Mouse (Mus musculus): Measurements from ENCODE around the gene Naaladl1. TPM values are rescaled to one million over a fixed set of nuclear protein-coding genes. Genes with fewer than 3 reads are reported as not detected.

Naaladl1 gene
- polyA plus RNA-seq, 1 experiment from 2014 or later: 0.87 TPM

DNA sequence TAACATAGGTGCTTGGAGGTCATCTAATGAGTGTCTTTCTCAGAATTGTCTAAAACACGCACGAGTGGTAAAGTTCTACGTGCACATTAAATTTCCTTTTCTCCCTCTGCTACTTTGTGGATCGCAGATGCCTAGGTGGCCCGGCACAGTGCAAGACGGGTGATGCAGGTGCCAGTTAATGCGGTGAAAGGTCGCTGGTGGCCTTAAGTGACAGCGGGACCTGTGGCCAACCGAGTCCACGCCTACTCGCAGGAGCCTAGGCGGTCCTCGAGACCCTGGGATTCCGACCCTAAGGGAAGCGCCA is 34.7 kb downstream of the Naaladl1 start:
- Histone ChIP-seq H3K36me3 (ENCODE audit: poor library complexity, severe bottlenecking) (peaks cover 26% of the 10 kb centered on the region), H3K27me3 (no peaks in the 10 kb centered on the region), H3K4me3 (peak overlapping the region; percentile 64), H3K9ac (peak overlapping the region; percentile 86), H3K27ac (peak overlapping the region; percentile 97), H3K9me3 (replicated peaks) (no peaks in the 10 kb centered on the region), H3K4me1 (peaks cover 14% of the 10 kb centered on the region), H3K4me2 (peak overlapping the region; percentile 74)
- WGBS: 6% methylated on average over 16 of the region's 16 CpGs
- no peak for ATAC-seq

DNA sequence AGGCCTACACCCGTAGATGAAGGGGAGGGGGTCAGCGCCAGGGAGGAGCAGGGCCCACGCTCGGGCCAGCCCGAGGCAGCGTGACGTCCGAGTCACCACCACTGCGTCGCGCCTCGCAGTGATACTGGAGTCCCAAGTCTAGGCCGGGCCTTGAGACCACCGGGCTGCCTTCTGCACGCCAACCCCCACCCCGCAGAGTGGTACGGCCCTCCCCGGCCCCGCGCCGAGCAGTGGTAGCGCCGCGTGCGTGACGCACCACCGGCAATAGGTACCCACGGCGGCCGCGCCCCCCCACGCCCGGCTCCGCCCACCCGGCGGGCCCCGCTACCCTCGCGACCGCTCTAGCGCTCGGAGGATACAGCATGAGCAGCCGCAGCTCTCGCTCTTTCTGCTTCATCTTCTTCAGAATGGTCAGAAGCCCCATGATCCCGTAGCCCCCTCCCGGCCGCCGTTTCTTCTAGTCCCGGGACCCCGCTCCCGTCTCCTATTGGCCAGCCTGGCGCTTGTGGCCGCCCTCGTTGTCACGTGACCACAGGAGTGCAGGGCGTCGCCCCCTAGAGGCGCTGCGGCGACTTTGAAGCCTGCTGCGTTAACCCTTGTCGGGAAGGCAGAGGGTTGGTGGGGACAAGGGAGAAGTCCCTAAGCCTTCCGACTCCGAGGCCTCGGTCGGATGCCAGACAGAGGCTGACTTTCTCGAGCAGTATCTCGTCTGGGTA is 35.3 kb downstream of the Naaladl1 start, which contains the start of gene Batf2:
Gene Batf2, plus strand, starts transcription at position 306 of the 716 bp plus-strand sequence.
- under 1% methylated on average over 57 of the region's 68 CpGs for WGBS
- Histone ChIP-seq H3K9me3 (replicated peaks) (no peaks in the 10 kb centered on the region), H3K36me3 (ENCODE audit: poor library complexity, severe bottlenecking) (peaks cover 20% of the 10 kb centered on the region), H3K4me2 (peak within 1 kb of the TSS; percentile 74), H3K27ac (peak within 1 kb of the TSS; percentile 97), H3K4me3 (peak within 1 kb of the TSS; percentile 64), H3K27me3 (no peaks in the 10 kb centered on the region), H3K4me1 (peaks cover 14% of the 10 kb centered on the region), H3K9ac (peak within 1 kb of the TSS; percentile 86)
- peak; percentile 93 for ATAC-seq

DNA sequence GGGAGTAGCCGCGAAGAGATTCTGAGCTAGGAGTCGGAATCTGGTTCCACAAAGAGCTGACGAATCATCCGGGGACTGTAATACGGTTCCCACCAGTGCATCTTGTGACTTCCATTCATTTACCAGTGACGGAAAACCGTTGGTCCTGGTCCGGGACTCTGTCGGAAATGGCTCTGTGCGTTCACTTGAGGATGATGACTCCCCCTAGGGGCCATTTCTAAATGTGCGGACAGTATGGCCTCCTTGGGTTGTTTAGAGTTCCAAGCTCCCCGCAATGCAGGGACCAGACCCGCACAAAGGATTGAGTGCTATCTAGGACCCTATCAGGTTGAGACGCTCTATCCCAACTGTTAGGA is 35.8 kb downstream of the Naaladl1 start, which contains the start of gene Arl2:
Gene Arl2, minus strand, starts transcription at position 155 of the 356 bp plus-strand sequence.
- Histone ChIP-seq H3K4me1 (peaks cover 14% of the 10 kb centered on the region), H3K27ac (peak within 1 kb of the TSS; percentile 97), H3K9me3 (replicated peaks) (no peaks in the 10 kb centered on the region), H3K4me3 (peak within 1 kb of the TSS; percentile 64), H3K36me3 (ENCODE audit: poor library complexity, severe bottlenecking) (peaks cover 15% of the 10 kb centered on the region), H3K27me3 (no peaks in the 10 kb centered on the region), H3K9ac (peak within 1 kb of the TSS; percentile 86), H3K4me2 (peak within 1 kb of the TSS; percentile 74)
- ATAC-seq: peak; percentile 77
- under 1% methylated on average over 15 of the region's 15 CpGs for WGBS

DNA sequence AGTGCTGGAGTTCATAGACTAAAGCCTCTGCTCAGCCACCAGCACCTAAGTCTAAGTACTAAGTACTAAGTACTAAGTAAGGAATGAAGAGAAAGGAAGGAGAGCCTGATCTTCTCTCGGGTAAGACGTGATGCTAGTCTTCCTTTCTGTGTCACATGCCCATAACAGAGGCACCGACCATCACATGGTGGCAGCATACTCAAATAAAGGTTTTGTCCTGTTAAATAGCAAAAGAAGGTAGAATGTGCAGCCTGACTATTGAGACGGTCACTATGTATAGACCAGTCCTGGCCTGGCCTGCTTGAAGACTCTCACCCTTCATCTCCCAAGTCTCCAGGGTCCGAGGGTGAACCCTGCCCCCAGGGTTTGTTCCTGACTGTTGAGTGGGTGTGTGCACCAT is 39.3 kb downstream of the Naaladl1 start:
- Histone ChIP-seq H3K9me3 (replicated peaks) (no peaks in the 10 kb centered on the region), H3K36me3 (ENCODE audit: poor library complexity, severe bottlenecking) (no peaks in the 10 kb centered on the region), H3K9ac (no peak overlapping the region), H3K4me3 (no peak overlapping the region), H3K27ac (no peak overlapping the region), H3K4me2 (no peak overlapping the region), H3K4me1 (peaks cover 8% of the 10 kb centered on the region), H3K27me3 (0 out of 2 replicates have a peak, but pooled peaks cover 4% of the 10 kb centered on the region)
- 76% methylated on average over 5 of the region's 5 CpGs for WGBS
- ATAC-seq: no peak

DNA sequence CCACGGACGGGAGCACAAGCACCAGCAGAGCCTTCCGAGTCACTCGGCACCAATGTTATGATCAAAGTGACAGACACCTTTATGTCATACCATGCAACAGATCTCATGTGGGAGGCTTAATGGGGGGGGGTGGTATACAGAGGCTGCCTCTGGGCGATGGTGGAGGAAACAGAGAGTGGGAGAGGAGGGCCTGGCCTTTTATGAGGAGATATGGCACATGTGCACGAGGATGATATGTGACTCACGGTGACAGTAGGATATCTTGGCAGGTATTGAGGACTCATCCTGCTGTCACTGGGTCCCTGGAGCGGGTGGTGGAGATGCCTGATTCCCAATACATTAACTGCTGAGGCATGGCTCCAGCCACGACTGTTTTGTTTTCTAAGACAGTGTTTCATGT is 49.6 kb downstream of the Naaladl1 start:
- Histone ChIP-seq H3K4me2 (no peak overlapping the region), H3K27ac (no peak overlapping the region), H3K27me3 (no peaks in the 10 kb centered on the region), H3K9me3 (replicated peaks) (no peaks in the 10 kb centered on the region), H3K4me1 (no peaks in the 10 kb centered on the region), H3K36me3 (ENCODE audit: poor library complexity, severe bottlenecking) (no peaks in the 10 kb centered on the region), H3K4me3 (no peak overlapping the region), H3K9ac (no peak overlapping the region)
- WGBS: 88% methylated on average over 9 of the region's 9 CpGs
- no peak for ATAC-seq

DNA sequence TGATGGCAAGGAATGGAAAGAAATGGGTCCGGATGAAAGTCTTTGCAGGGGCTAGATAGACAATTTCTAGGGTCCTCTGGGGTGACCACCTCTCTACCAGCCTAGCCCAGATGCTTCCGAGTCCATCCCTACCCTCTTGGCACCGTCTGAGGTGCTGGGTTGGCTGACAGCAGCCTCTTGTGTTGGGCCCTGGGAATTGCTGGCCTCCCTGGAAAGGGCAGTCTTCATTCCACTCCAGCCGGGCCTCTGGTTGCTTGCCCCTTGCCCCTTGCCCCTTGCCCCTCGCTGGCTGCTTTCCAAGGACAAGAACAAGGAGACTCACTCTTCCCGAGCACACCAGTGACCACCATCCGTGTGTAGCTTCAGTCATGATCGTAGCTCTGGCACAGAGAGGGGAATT is 50.8 kb downstream of the Naaladl1 start:
- H3K4me2 ChIP-seq: no peak overlapping the region
- WGBS: 73% methylated on average over 8 of the region's 8 CpGs
- H3K9ac ChIP-seq: no peak overlapping the region
- no peaks in the 10 kb centered on the region for H3K4me1 ChIP-seq
- H3K27ac ChIP-seq: no peak overlapping the region
- no peaks in the 10 kb centered on the region for H3K27me3 ChIP-seq
- no peaks in the 10 kb centered on the region for H3K9me3 ChIP-seq (replicated peaks)
- H3K36me3 ChIP-seq (ENCODE audit: poor library complexity, severe bottlenecking): no peaks in the 10 kb centered on the region
- no peak for ATAC-seq
- H3K4me3 ChIP-seq: no peak overlapping the region

DNA sequence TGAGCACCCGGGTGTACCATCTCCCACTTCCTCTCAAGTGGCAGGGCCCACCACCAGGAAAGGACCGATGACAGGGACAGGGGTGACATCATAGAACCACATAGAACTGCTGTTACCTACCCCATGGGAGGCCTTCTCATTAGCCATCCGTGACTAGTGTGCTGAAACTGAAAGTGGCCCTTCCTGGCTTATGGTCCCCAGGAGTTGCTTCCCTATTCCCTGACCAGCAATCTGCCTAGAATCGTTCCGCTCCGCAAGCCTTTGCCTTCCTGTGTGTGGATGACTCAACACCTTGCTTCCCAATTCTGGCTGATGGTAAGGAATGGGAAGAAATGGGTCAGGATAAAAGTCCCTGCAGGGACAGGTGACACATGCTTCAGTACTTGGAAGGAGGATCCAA is 51.6 kb downstream of the Naaladl1 start:
- Histone ChIP-seq H3K9me3 (replicated peaks) (no peaks in the 10 kb centered on the region), H3K9ac (no peak overlapping the region), H3K27ac (no peak overlapping the region), H3K36me3 (ENCODE audit: poor library complexity, severe bottlenecking) (no peaks in the 10 kb centered on the region), H3K4me2 (no peak overlapping the region), H3K27me3 (no peaks in the 10 kb centered on the region), H3K4me3 (no peak overlapping the region), H3K4me1 (no peaks in the 10 kb centered on the region)
- no peak for ATAC-seq
- WGBS: 74% methylated on average over 6 of the region's 6 CpGs

GRCm38 (mm10) chr19:6163872-6164547 is 58.4 kb downstream of the Naaladl1 start:
- Histone ChIP-seq H3K4me3 (no peak overlapping the region), H3K4me2 (no peak overlapping the region), H3K9me3 (replicated peaks) (no peaks in the 10 kb centered on the region), H3K9ac (no peak overlapping the region), H3K36me3 (ENCODE audit: poor library complexity, severe bottlenecking) (no peaks in the 10 kb centered on the region), H3K27ac (no peak overlapping the region), H3K4me1 (no peaks in the 10 kb centered on the region), H3K27me3 (no peaks in the 10 kb centered on the region)
- no peak for ATAC-seq
- WGBS: 67% methylated on average over 10 of the region's 10 CpGs

Other genes starting within 250 kb of the Naaladl1 start
- 21.7 and 26.2 TPM in 2 replicates for gene Frmd8, start 230.5 kb upstream of the Naaladl1 start, polyA plus RNA-seq (2015; fragmentation: Nextera tagmentation; extraction: Ambion mirVana)
- gene Slc25a45, start 228.0 kb upstream of the Naaladl1 start, polyA plus RNA-seq (2015; fragmentation: Nextera tagmentation; extraction: Ambion mirVana): 1.2 and 1.4 TPM in 2 replicates
- 13.1 and 15.5 TPM in 2 replicates for gene Tigd3, start 211.6 kb upstream of the Naaladl1 start, polyA plus RNA-seq (2015; fragmentation: Nextera tagmentation; extraction: Ambion mirVana)
- gene Dpf2, start 192.8 kb upstream of the Naaladl1 start, polyA plus RNA-seq (2015; fragmentation: Nextera tagmentation; extraction: Ambion mirVana): 147 and 169 TPM in 2 replicates
- 4.2 and 4.6 TPM in 2 replicates for gene Cdc42ep2, start 181.0 kb upstream of the Naaladl1 start, polyA plus RNA-seq (2015; fragmentation: Nextera tagmentation; extraction: Ambion mirVana)
- 52.6 and 55.9 TPM in 2 replicates for gene Pola2, start 141.6 kb upstream of the Naaladl1 start, polyA plus RNA-seq (2015; fragmentation: Nextera tagmentation; extraction: Ambion mirVana)
- not detected in 2 replicates for gene Slc22a20, start 119.6 kb upstream of the Naaladl1 start, polyA plus RNA-seq (2015; fragmentation: Nextera tagmentation; extraction: Ambion mirVana)
- 1.0 and 1.1 TPM in 2 replicates for gene Capn1, start 89.9 kb upstream of the Naaladl1 start, polyA plus RNA-seq (2015; fragmentation: Nextera tagmentation; extraction: Ambion mirVana)
- 23.8 and 26.0 TPM in 2 replicates for gene Syvn1, start 59.2 kb upstream of the Naaladl1 start, polyA plus RNA-seq (2015; fragmentation: Nextera tagmentation; extraction: Ambion mirVana)
- 75.6 and 80.7 TPM in 2 replicates for gene Mrpl49, start 48.0 kb upstream of the Naaladl1 start, polyA plus RNA-seq (2015; fragmentation: Nextera tagmentation; extraction: Ambion mirVana)
- 677 and 758 TPM in 2 replicates for gene Fau, start 47.9 kb upstream of the Naaladl1 start, polyA plus RNA-seq (2015; fragmentation: Nextera tagmentation; extraction: Ambion mirVana)
- gene Znhit2, start 44.6 kb upstream of the Naaladl1 start, polyA plus RNA-seq (2015; fragmentation: Nextera tagmentation; extraction: Ambion mirVana): 31.1 and 33.7 TPM in 2 replicates
- 28.3 and 30.3 TPM in 2 replicates for gene Tm7sf2, start 37.4 kb upstream of the Naaladl1 start, polyA plus RNA-seq (2015; fragmentation: Nextera tagmentation; extraction: Ambion mirVana)
- 70.7 and 85.7 TPM in 2 replicates for gene Vps51, start 28.6 kb upstream of the Naaladl1 start, polyA plus RNA-seq (2015; fragmentation: Nextera tagmentation; extraction: Ambion mirVana)
- gene Tmem262, start 25.7 kb upstream of the Naaladl1 start, polyA plus RNA-seq (2015; fragmentation: Nextera tagmentation; extraction: Ambion mirVana): not detected in 2 replicates
- gene Gm28374, start 23.5 kb upstream of the Naaladl1 start, polyA plus RNA-seq (2015; fragmentation: Nextera tagmentation; extraction: Ambion mirVana): 1.9 and 3.1 TPM in 2 replicates
- gene Zfpl1, start 20.8 kb upstream of the Naaladl1 start, polyA plus RNA-seq (2015; fragmentation: Nextera tagmentation; extraction: Ambion mirVana): 71.7 and 76.6 TPM in 2 replicates
- gene Cdca5, start 20.8 kb upstream of the Naaladl1 start, polyA plus RNA-seq (2015; fragmentation: Nextera tagmentation; extraction: Ambion mirVana): 44.6 and 45.8 TPM in 2 replicates
- 0.36 and 0.63 TPM in 2 replicates for gene AC131692.1, start 11.4 kb upstream of the Naaladl1 start, polyA plus RNA-seq (2015; fragmentation: Nextera tagmentation; extraction: Ambion mirVana)
- 45.4 and 46.4 TPM in 2 replicates for gene Sac3d1, start 12.9 kb downstream of the Naaladl1 start, polyA plus RNA-seq (2015; fragmentation: Nextera tagmentation; extraction: Ambion mirVana)
- 32.5 and 35.0 TPM in 2 replicates for gene Snx15, start 22.5 kb downstream of the Naaladl1 start, polyA plus RNA-seq (2015; fragmentation: Nextera tagmentation; extraction: Ambion mirVana)
- not detected in 2 replicates for gene Batf2, start 35.2 kb downstream of the Naaladl1 start, polyA plus RNA-seq (2015; fragmentation: Nextera tagmentation; extraction: Ambion mirVana)
- gene Arl2, start 35.8 kb downstream of the Naaladl1 start, polyA plus RNA-seq (2015; fragmentation: Nextera tagmentation; extraction: Ambion mirVana): 86.1 and 87.1 TPM in 2 replicates
- gene Majin, start 78.6 kb downstream of the Naaladl1 start, polyA plus RNA-seq (2015; fragmentation: Nextera tagmentation; extraction: Ambion mirVana): not detected in 2 replicates
- gene Gpha2, start 120.6 kb downstream of the Naaladl1 start, polyA plus RNA-seq (2015; fragmentation: Nextera tagmentation; extraction: Ambion mirVana): 0.31 TPM in 1 of 2 replicates, not detected in the other
- gene Ppp2r5b, start 130.1 kb downstream of the Naaladl1 start, polyA plus RNA-seq (2015; fragmentation: Nextera tagmentation; extraction: Ambion mirVana): 53.7 and 58.8 TPM in 2 replicates
- 8.9 and 9.7 TPM in 2 replicates for gene Atg2a, start 135.9 kb downstream of the Naaladl1 start, polyA plus RNA-seq (2015; fragmentation: Nextera tagmentation; extraction: Ambion mirVana)
- gene Ehd1, start 170.9 kb downstream of the Naaladl1 start, polyA plus RNA-seq (2015; fragmentation: Nextera tagmentation; extraction: Ambion mirVana): 74.3 and 75.6 TPM in 2 replicates
- 0.22 and 0.39 TPM in 2 replicates for gene Cdc42bpg, start 200.7 kb downstream of the Naaladl1 start, polyA plus RNA-seq (2015; fragmentation: Nextera tagmentation; extraction: Ambion mirVana)
- 83.8 and 92.4 TPM in 2 replicates for gene Men1, start 229.2 kb downstream of the Naaladl1 start, polyA plus RNA-seq (2015; fragmentation: Nextera tagmentation; extraction: Ambion mirVana)
- gene Map4k2, start 235.4 kb downstream of the Naaladl1 start, polyA plus RNA-seq (2015; fragmentation: Nextera tagmentation; extraction: Ambion mirVana): 11.3 and 15.4 TPM in 2 replicates